Comparison of ENCODE assay signal across 8 mouse cellular contexts in the genomic region with DNA sequence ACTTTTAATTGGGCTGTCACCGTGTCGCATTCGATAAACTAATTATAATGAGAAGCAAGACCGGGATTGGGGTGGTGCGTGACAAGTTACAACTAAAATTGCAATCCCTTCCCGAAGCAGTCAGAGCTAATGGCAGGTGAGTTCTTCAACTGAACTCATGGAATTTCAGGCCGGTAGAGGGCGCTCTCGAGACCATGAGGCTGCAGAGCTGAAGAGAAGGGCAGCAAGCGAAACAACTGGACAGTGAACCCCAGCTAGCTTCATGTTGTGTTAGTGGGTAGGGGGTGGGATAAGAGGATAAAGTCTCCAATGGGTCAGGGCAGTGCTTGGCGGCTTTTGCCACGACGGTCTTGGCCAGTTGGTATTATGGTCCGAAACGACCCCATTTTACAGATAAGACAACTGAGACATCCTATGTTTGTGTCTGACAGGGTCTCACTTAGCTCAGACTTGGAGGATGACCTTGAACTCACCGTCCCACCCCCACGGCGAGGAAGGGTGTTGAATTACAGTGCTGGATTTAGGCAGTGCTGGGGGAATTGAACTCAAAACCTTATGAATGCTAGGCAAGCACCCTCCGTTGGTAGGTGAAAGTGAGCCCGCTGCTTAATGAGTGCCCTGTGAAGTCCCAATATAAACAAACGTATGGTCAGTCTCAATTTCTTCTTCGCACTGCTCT. TPM values are rescaled to one million over a fixed set of nuclear protein-coding genes. Genes with fewer than 3 reads are reported as not detected.
DNase-seq lines count a peak whose midpoint lies in the region; ATAC-seq lines count a peak whose summit lies in the region.

No protein-coding gene starts in this region.

- ATAC-seq in megakaryocyte, adult 5-6 weeks (ENCODE audit: poor library complexity, severe bottlenecking): peak; percentile 61
- no peak for ATAC-seq in inflammation-experienced regulatory T-cells, adult 6 months

- peak; percentile 83 for DNase-seq in adrenal gland, adult 2 months
- DNase-seq in cerebellum, postnatal 36 days: peak; percentile 88 to 92
- peak; percentile 14 to 37 for DNase-seq in gastrocnemius, adult 8-10 months (ENCODE audit: low spot score in 2 of 2)
- DNase-seq in hindlimb bud, embryonic 11.5 days (ENCODE audit: extremely low spot score, low read depth, low spot score): peak; percentile 52
- DNase-seq in left cerebral cortex, adult 8-10 months (ENCODE audit: low spot score in 2 of 2): peak; percentile 60 to 76
- peak; percentile 88 to 91 for DNase-seq in right cerebral cortex, postnatal 10 days (ENCODE audit: low spot score in 2 of 2)

RNA-seq across cellular contexts. Expression of a gene that starts 1.3 kb away (rescaled TPM):
- 10 to 100 TPM in 1 of 2 experiments, under 1 TPM in 1; 0.81 to 18.7 TPM for total RNA-seq in adrenal gland, adult 2 months (2021)
- 0.37 and 0.48 TPM in 2 replicates for polyA plus RNA-seq in adrenal gland, adult 2 months (2012; rRNA removed)
- under 1 TPM in 2 of 4 experiments, not detected in 2; 0.07 to 0.15 TPM for total RNA-seq in gastrocnemius, adult 8-10 months (2022)
- 10 to 100 TPM; 10.3 to 15.1 (median 13.1) TPM for total RNA-seq in left cerebral cortex, adult 8-10 months (2022)
- 0.32 and 1.1 TPM in 2 replicates for total RNA-seq in megakaryocyte, adult 5-6 weeks (2015)
- total RNA-seq in megakaryocyte, adult 5-6 weeks (2017): 0.18 and 0.57 TPM in 2 replicates
- polyA plus RNA-seq in inflammation-experienced regulatory T-cells, adult 6 months (2017; shearing (Covaris generic)): not detected

Comparison
In these comparisons a context has a peak if more than half of its experiments do, and no peak if none do; other contexts are left out.
1. DNase-seq: peak in every context shown above with its lines; median percentile 90 in cerebellum, postnatal 36 days; 90 in right cerebral cortex, postnatal 10 days; 83 in adrenal gland, adult 2 months; 68 in left cerebral cortex, adult 8-10 months; 52 in hindlimb bud, embryonic 11.5 days; 26 in gastrocnemius, adult 8-10 months.